Mouse (Mus musculus) stomach, postnatal 0 days (tissue): ENCODE measurements around the gene Slc44a2. TPM values are rescaled to one million over a fixed set of nuclear protein-coding genes. Genes with fewer than 3 reads are reported as not detected.

Experiments
- ATAC-seq: fragments of 200-750 bp; cut with Nextera tagmentation; 2 replicates; pipeline ENCODE4 v1.8.0; 2017; ENCODE audit not compliant: low FRiP score, low TSS enrichment
- DNase-seq: peaks from one replicate; pipeline ENCODE4 v3.0.0-alpha.2; 2016; ENCODE audit warnings: low spot score
- H3K27ac ChIP-seq: fragments of 300-500 bp; sonication (generic); replicated peaks from 2 replicates; pipeline ENCODE4 v1.5.1; 2014; ENCODE audit warnings: mild to moderate bottlenecking, control low read depth
- H3K27me3 ChIP-seq: fragments of 300-500 bp; sonication (generic); 2 replicates; pipeline ENCODE4 v1.6.1; 2014; ENCODE audit warnings: low read length; ENCODE audit not compliant: control insufficient read depth, insufficient read depth
- H3K36me3 ChIP-seq: fragments of 300-500 bp; sonication (generic); 2 replicates; pipeline ENCODE4 v1.6.1; 2014; ENCODE audit warnings: low read length, mixed read lengths; ENCODE audit not compliant: control insufficient read depth, insufficient read depth
- H3K4me1 ChIP-seq: fragments of 300-500 bp; sonication (generic); replicated peaks from 2 replicates; pipeline ENCODE4 v1.6.1; 2014; ENCODE audit warnings: antibody characterized with exemption; ENCODE audit not compliant: control insufficient read depth, insufficient read depth
- H3K4me2 ChIP-seq: fragments of 300-500 bp; sonication (generic); replicated peaks from 2 replicates; pipeline ENCODE4 v1.6.1; 2014; ENCODE audit warnings: low read depth, mild to moderate bottlenecking, control low read depth, moderate library complexity
- H3K4me3 ChIP-seq: fragments of 300-500 bp; sonication (generic); 2 replicates; pipeline ENCODE4 v1.5.1; 2014; ENCODE audit warnings: low read depth, low read length, control low read depth
- H3K9ac ChIP-seq: fragments of 300-500 bp; sonication (generic); 2 replicates; pipeline ENCODE4 v1.6.1; 2014; ENCODE audit warnings: mild to moderate bottlenecking, low read length, control low read depth, mixed read lengths
- H3K9me3 ChIP-seq: fragments of 300-500 bp; sonication (generic); 2 replicates; pipeline ENCODE4 v1.6.1; 2016; ENCODE audit warnings: low read length; ENCODE audit not compliant: control insufficient read depth
- CTCF ChIP-seq: IDR thresholded peaks from 2 replicates; pipeline ENCODE4 v1.5.1; 2016; ENCODE audit warnings: antibody characterized with exemption, low read depth, mild to moderate bottlenecking, moderate library complexity
- EP300 ChIP-seq: optimal IDR thresholded peaks from 2 replicates; pipeline ENCODE3; 2016; ENCODE audit warnings: antibody characterized with exemption
- WGBS: fragments of 180-500 bp; shearing (Covaris S2); extraction: QIAGEN DNeasy Blood & Tissue Kit; methylation state at CpG from one replicate; pipeline ENCODE4 v1.1.7; 2014; 5-methylcytosine and 5-hydroxymethylcytosine counted together
- polyA plus RNA-seq: library from polyadenylated mRNA; unstranded; fragments of >200 nt; fragmentation: Nextera tagmentation; extraction: Ambion mirVana; gene quantifications from 2 replicates; pipeline ENCODE4 v1.2.1, GENCODE M21; 2015

The Slc44a2 gene
- polyA plus RNA-seq, 1 experiment from 2014 or later: 55.2 TPM

DNA sequence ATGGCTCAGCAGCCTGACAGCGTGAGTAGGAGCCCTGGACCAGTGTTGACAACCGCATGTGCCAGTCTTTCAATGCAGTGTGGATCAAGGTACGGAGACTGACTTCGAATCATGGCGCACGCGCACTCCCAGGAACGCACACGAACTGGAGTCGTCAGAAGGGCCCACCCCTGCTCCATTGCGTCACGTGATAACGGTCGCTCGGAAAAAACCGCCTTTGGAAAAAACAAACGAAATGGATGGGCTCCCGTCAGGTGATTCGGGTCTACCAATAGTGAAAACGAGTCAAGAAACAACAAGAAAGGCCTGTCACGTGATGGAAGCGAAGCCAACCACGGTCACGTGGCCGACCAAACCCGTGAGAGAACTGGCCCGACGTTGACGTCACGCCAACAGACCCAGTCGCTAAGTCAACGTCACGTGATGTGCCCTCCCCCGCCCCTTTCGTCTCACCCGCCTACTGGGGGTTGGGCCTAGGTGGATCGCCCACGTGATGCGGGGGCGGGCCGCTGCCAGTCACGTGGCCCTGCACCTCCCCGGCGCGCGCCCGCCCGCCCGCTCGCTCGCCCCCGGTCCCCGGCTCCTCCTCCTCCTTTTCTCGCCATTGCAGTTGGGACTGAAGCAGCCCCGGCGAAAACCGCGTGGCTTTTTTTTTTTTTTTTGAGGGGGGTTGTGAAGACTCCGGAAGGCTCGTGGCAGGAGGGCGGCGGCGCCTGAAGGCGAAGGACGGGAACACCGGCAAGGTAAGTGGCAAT is 47.0 kb downstream of the Slc44a2 start, which contains the start of gene Ilf3:
Gene Ilf3 (plus strand): TSS at position 515 of the 755 bp plus-strand sequence.
- ATAC-seq: peak; percentile 96
- Histone ChIP-seq H3K4me1 (no peaks in the 10 kb centered on the region), H3K9me3 (no peaks in the 10 kb centered on the region), H3K9ac (peak within 1 kb of the TSS; percentile 64), H3K27ac (peak within 1 kb of the TSS; percentile 74), H3K27me3 (no peaks in the 10 kb centered on the region), H3K4me2 (peak within 1 kb of the TSS; percentile 80), H3K36me3 (no peaks in the 10 kb centered on the region), H3K4me3 (peak within 1 kb of the TSS; percentile 68)
- WGBS: under 1% methylated on average over 66 of the region's 66 CpGs
- peak; percentile 100 for DNase-seq
- TF ChIP-seq CTCF: no peak
- peak; percentile 7 for TF ChIP-seq EP300

DNA sequence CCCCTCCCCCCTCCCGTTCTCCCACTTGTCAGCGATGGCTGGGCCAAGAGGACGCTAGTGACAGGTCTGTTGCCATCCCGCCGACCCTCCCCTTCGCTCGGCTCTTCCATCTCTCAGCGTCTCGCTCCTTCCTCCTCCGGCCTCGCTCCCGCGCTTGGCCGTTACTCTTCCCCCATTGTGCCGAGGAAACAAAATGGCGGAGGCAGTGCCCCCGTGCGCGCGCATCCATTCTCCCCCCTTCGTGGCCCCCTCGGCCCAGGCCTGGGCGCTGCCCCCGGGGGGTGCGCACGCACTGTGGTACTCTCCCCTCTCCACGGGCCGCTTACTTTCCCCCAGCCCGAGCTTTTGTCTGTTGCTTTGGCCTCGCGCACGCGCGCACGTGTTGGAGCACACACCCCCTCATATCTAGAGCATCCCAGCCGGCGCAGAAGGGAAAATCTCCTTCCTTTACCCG is 47.7 kb downstream of the Slc44a2 start:
- Histone ChIP-seq H3K9ac (peak overlapping the region; percentile 64), H3K27ac (peak overlapping the region; percentile 74), H3K4me1 (no peaks in the 10 kb centered on the region), H3K4me3 (peak overlapping the region; percentile 68), H3K4me2 (peak overlapping the region; percentile 80), H3K27me3 (no peaks in the 10 kb centered on the region), H3K36me3 (no peaks in the 10 kb centered on the region), H3K9me3 (no peaks in the 10 kb centered on the region)
- TF ChIP-seq CTCF (no peak), EP300 (peak; percentile 12)
- DNase-seq (peak; percentile 79), ATAC-seq (peak; percentile 41)
- WGBS: under 1% methylated on average over 37 of the region's 38 CpGs

DNA sequence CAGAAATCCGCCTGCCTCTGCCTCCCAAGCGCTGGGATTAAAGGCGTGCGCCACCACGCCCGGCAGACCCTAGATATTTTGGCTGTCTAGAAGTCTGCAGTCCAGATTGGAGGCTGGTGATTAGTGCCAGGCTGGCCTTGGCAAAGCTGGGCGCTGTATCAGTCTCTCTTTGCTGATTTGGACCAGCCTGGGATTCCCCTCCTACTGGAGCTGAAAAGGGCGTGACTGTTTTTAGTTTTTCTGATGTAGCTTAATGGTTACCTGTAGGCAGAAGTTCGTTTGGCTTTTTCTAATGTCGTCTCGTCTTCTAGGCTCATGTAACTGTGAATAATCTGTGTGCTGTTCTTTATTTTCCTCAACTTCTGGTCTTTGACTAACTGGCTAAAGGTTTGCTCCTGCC is 48.6 kb downstream of the Slc44a2 start:
- Histone ChIP-seq H3K27ac (no peak overlapping the region), H3K4me2 (peak overlapping the region; percentile 80), H3K9ac (no peak overlapping the region), H3K4me1 (no peaks in the 10 kb centered on the region), H3K4me3 (peak overlapping the region; percentile 68), H3K9me3 (no peaks in the 10 kb centered on the region), H3K36me3 (no peaks in the 10 kb centered on the region), H3K27me3 (no peaks in the 10 kb centered on the region)
- DNase-seq: no peak
- TF ChIP-seq EP300 (no peak), CTCF (no peak)
- no peak for ATAC-seq
- WGBS: 53% methylated on average over 11 of the region's 11 CpGs

- no peak overlapping the region for H3K4me2 ChIP-seq
- no peak overlapping the region for H3K27ac ChIP-seq
- H3K27me3 ChIP-seq: no peaks in the 10 kb centered on the region
- no peak overlapping the region for H3K9ac ChIP-seq
- no peak for ATAC-seq
- no peak for DNase-seq
- no peak overlapping the region for H3K4me3 ChIP-seq
- no peaks in the 10 kb centered on the region for H3K36me3 ChIP-seq
- WGBS: 66% methylated on average over 2 of the region's 2 CpGs
- TF ChIP-seq CTCF (no peak), EP300 (no peak)
- H3K9me3 ChIP-seq: no peaks in the 10 kb centered on the region
- H3K4me1 ChIP-seq: no peaks in the 10 kb centered on the region
Measured at GRCm38 (mm10) chr9:21370876-21371275, 50.4 kb downstream of the Slc44a2 start.

- Histone ChIP-seq H3K27ac (no peak overlapping the region), H3K36me3 (no peaks in the 10 kb centered on the region), H3K4me1 (no peaks in the 10 kb centered on the region), H3K4me2 (no peak overlapping the region), H3K9ac (no peak overlapping the region), H3K4me3 (no peak overlapping the region), H3K27me3 (no peaks in the 10 kb centered on the region), H3K9me3 (no peaks in the 10 kb centered on the region)
- DNase-seq: no peak
- ATAC-seq: no peak
- no peak for TF ChIP-seq EP300
- WGBS: 67% methylated on average over 1 of the region's 1 CpGs
Measured at GRCm38 (mm10) chr9:21372508-21372907, 52.0 kb downstream of the Slc44a2 start.

GRCm38 (mm10) chr9:21379195-21379594 is 58.7 kb downstream of the Slc44a2 start:
- H3K9me3 ChIP-seq: no peaks in the 10 kb centered on the region
- H3K9ac ChIP-seq: no peak overlapping the region
- DNase-seq (no peak), ATAC-seq (no peak)
- no peak overlapping the region for H3K27ac ChIP-seq
- no peaks in the 10 kb centered on the region for H3K4me1 ChIP-seq
- 70% methylated on average over 3 of the region's 3 CpGs for WGBS
- H3K4me2 ChIP-seq: no peak overlapping the region
- no peaks in the 10 kb centered on the region for H3K27me3 ChIP-seq
- no peak overlapping the region for H3K4me3 ChIP-seq
- H3K36me3 ChIP-seq: no peaks in the 10 kb centered on the region
- TF ChIP-seq EP300 (no peak), CTCF (no peak)
